Mouse (Mus musculus) kidney, adult 2 months (tissue): Measurements from ENCODE around the gene Fut8. TPM values are rescaled to one million over a fixed set of nuclear protein-coding genes. Genes with fewer than 3 reads are reported as not detected.

ENCODE experiments used
- DNase-seq: peaks from one replicate; pipeline ENCODE4 v3.0.0; 2021
- H3K27ac ChIP-seq: fragments of 200-500 bp; 2 replicates; pipeline ENCODE4 v1.5.1; 2012; ENCODE audit warnings: low read depth, low read length, control low read depth, inconsistent platforms; ENCODE audit not compliant: insufficient read depth
- H3K27me3 ChIP-seq: fragments of 200-500 bp; replicated peaks from 2 replicates; pipeline ENCODE4 v1.6.1; 2012; ENCODE audit warnings: mild to moderate bottlenecking, moderate library complexity, low read length, inconsistent platforms; ENCODE audit not compliant: control insufficient read depth, insufficient read depth
- H3K36me3 ChIP-seq: fragments of 200-500 bp; 2 replicates; pipeline ENCODE4 v1.6.1; 2012; ENCODE audit warnings: mild to moderate bottlenecking, moderate library complexity, low read length, inconsistent platforms; ENCODE audit not compliant: control insufficient read depth, insufficient read depth
- H3K4me1 ChIP-seq: fragments of 200-500 bp; 2 replicates; pipeline ENCODE4 v1.6.1; 2011; ENCODE audit warnings: low read length; ENCODE audit not compliant: control insufficient read depth, insufficient read depth
- H3K4me3 ChIP-seq: fragments of 200-500 bp; 2 replicates; pipeline ENCODE4 v1.5.1; 2011; ENCODE audit warnings: mild to moderate bottlenecking, low read depth, low read length, control low read depth; ENCODE audit not compliant: insufficient read depth
- CTCF ChIP-seq: fragments of 200-500 bp; conservative IDR thresholded peaks from 2 replicates; pipeline ENCODE4 v1.5.1; 2011; ENCODE audit warnings: low read depth, mild to moderate bottlenecking, control low read depth, low read length, moderate library complexity, mixed read lengths; ENCODE audit not compliant: insufficient read depth, insufficient read length
- POLR2A ChIP-seq: fragments of 200-500 bp; IDR thresholded peaks from one replicate; pipeline ENCODE4 v1.6.1; 2011; ENCODE audit warnings: low read depth, low read length, control low read depth
- WGBS: fragments of 180-500 bp; shearing (Covaris S2); methylation state at CpG from one replicate; pipeline ENCODE4 v1.1.7; 2018; 5-methylcytosine and 5-hydroxymethylcytosine counted together
- polyA plus RNA-seq: library from polyadenylated mRNA; depleted of rRNA; stranded (reverse); fragments of >200 nt; gene quantifications from 2 replicates; pipeline ENCODE4 v1.2.3, GENCODE M21; 2012

Gene Fut8
- polyA plus RNA-seq, 1 experiment, result 21.3 TPM

DNA sequence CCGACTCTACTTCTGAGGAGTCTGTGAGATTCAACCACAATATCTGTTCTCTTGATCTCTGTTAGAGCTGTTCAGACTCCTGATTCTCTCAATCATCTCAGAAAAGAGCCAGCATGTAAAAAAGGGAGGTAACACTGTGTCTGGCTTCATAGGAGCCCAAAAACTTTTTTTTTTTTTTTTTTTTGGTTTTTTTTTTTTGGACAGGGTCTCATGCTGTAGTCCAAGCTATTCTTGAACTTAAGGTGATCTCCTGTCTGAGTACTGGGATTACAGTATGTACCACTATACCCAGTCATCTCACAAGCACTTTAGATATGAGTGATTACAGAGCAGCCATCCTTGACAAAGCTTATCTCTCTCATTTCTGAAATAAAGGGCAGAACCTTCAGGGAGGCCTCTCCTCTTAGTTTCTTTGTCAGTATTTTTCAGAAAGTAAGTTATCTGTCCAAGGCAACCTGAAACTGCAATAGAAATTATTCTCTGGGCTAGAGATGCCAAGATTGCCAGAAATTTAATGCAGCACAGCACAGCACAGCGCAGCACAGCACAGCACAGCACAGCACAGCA is 41.3 kb upstream of the Fut8 start:
- no peak overlapping the region for H3K4me3 ChIP-seq
- H3K4me1 ChIP-seq, result peaks cover 14% of the 10 kb centered on the region
- H3K27me3 ChIP-seq, result no peaks in the 10 kb centered on the region
- DNase-seq, result no peak
- H3K36me3 ChIP-seq, result no peaks in the 10 kb centered on the region
- WGBS, result 97% methylated on average over 2 of the region's 2 CpGs
- 0 out of 2 replicates have a peak overlapping the region, but pooled peaks have one; percentile 66 for H3K27ac ChIP-seq
- TF ChIP-seq CTCF, result no peak
- TF ChIP-seq POLR2A, result no peak

- TF ChIP-seq CTCF, result no peak
- TF ChIP-seq POLR2A, result no peak
- Histone ChIP-seq H3K36me3 (no peaks in the 10 kb centered on the region), H3K27ac (peak overlapping the region; percentile 66; the same call in 1 of the 2 replicates), H3K4me1 (peaks cover 14% of the 10 kb centered on the region), H3K27me3 (no peaks in the 10 kb centered on the region), H3K4me3 (no peak overlapping the region)
- 56% methylated on average over 7 of the region's 7 CpGs for WGBS
- DNase-seq, result peak; percentile 78
These were observed 40.8 kb upstream of the Fut8 start for GRCm38 (mm10) chr12:77197121-77197599.

GRCm38 (mm10) chr12:77198253-77198652 is 39.7 kb upstream of the Fut8 start:
- Histone ChIP-seq H3K27me3 (no peaks in the 10 kb centered on the region), H3K4me1 (peaks cover 14% of the 10 kb centered on the region), H3K36me3 (no peaks in the 10 kb centered on the region), H3K4me3 (no peak overlapping the region), H3K27ac (peak overlapping the region; percentile 83)
- 52% methylated on average over 4 of the region's 4 CpGs for WGBS
- TF ChIP-seq POLR2A (no peak), CTCF (no peak)
- peak; percentile 77 for DNase-seq

DNA sequence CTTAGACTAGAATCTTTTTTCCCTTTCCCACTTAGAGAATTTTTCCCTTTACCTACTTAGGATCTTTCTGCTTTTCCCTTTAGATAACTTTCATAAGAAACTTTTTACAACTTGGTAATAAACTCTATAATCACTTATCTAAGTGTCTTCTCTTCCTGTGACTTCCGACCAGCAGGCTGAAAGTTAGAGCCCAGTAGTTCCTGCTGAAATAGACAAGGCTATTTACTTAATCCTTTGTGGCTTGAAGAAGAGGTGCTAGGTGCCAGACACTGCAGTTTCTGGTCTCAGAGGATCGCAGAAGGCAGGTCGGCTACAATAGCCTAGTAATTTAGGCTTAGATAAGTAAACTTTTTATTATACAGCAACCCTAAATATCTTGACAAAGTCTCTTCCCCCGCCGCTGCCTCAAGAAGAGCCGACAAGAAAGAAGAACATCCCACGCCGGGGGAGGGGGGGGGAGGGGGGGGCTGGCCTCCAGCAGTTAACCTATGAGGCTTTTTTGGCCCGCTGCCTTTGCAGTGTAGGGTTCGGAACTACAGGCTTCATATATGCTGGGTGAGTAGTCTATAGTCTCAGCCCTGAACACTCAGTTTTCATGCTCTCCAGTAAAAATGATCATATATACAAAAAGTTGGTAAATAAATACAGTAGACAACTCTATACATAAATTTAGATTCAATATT is 36.3 kb upstream of the Fut8 start:
- Histone ChIP-seq H3K36me3 (no peaks in the 10 kb centered on the region), H3K27ac (no peak overlapping the region), H3K4me1 (peaks cover 15% of the 10 kb centered on the region), H3K4me3 (no peak overlapping the region), H3K27me3 (no peaks in the 10 kb centered on the region)
- no peak for TF ChIP-seq CTCF
- TF ChIP-seq POLR2A, result no peak
- DNase-seq, result no peak
- WGBS, result 49% methylated on average over 10 of the region's 10 CpGs

DNA sequence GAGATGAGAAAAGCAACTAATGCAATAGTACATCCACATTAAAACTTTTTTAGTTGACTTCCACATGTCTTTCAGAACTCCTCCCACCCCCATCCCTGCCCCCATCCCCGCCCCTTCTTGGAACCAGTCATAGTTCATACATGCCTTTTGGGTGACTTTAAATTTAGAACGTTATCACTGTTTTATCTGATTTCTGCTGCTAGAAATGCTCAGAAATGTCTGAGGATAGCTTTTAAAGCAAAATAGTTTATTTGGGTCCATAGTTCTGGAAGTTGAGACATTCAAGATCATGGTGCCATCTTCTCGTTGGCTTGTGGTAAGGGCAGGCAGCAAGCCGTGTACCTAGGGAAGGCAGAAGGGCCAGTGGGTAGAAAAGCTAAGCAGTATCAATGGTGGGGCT is 34.8 kb upstream of the Fut8 start:
- no peaks in the 10 kb centered on the region for H3K27me3 ChIP-seq
- TF ChIP-seq POLR2A (no peak), CTCF (no peak)
- no peak overlapping the region for H3K4me3 ChIP-seq
- H3K4me1 ChIP-seq, result peaks cover 7% of the 10 kb centered on the region
- whole genome bisulfite sequencing, result 87% methylated on average over 4 of the region's 4 CpGs
- H3K27ac ChIP-seq, result no peak overlapping the region
- no peaks in the 10 kb centered on the region for H3K36me3 ChIP-seq
- no peak for DNase-seq

GRCm38 (mm10) chr12:77206852-77207251 is 31.1 kb upstream of the Fut8 start:
- H3K27me3 ChIP-seq, result no peaks in the 10 kb centered on the region
- H3K4me3 ChIP-seq, result no peak overlapping the region
- H3K36me3 ChIP-seq, result no peaks in the 10 kb centered on the region
- TF ChIP-seq POLR2A (no peak), CTCF (no peak)
- DNase-seq, result peak; percentile 33
- H3K27ac ChIP-seq, result no peak overlapping the region
- H3K4me1 ChIP-seq, result peaks cover 3% of the 10 kb centered on the region; the same call in 1 of the 2 replicates
- WGBS, result 65% methylated on average over 5 of the region's 5 CpGs

GRCm38 (mm10) chr12:77208056-77208455 is 29.9 kb upstream of the Fut8 start:
- no peak overlapping the region for H3K4me3 ChIP-seq
- TF ChIP-seq CTCF, result no peak
- no peak for TF ChIP-seq POLR2A
- no peak for DNase-seq
- 77% methylated on average over 2 of the region's 2 CpGs for WGBS
- H3K27ac ChIP-seq, result no peak overlapping the region
- peaks cover 3% of the 10 kb centered on the region; the same call in 1 of the 2 replicates for H3K4me1 ChIP-seq
- no peaks in the 10 kb centered on the region for H3K36me3 ChIP-seq
- H3K27me3 ChIP-seq, result no peaks in the 10 kb centered on the region
